Mouse (Mus musculus): ENCODE measurements around the gene Tcp10b. TPM values are rescaled to one million over a fixed set of nuclear protein-coding genes. Genes with fewer than 3 reads are reported as not detected.
"Not testable (repeated sequence)": the region's sequence is repeated elsewhere in the genome, so short reads cannot be mapped to it uniquely, and the experiment has no call there.

The Tcp10b gene
- polyA plus RNA-seq (2015; fragmentation: Nextera tagmentation; extraction: Ambion mirVana) = 0.10 TPM in 1 of 2 replicates, not detected in the other

DNA sequence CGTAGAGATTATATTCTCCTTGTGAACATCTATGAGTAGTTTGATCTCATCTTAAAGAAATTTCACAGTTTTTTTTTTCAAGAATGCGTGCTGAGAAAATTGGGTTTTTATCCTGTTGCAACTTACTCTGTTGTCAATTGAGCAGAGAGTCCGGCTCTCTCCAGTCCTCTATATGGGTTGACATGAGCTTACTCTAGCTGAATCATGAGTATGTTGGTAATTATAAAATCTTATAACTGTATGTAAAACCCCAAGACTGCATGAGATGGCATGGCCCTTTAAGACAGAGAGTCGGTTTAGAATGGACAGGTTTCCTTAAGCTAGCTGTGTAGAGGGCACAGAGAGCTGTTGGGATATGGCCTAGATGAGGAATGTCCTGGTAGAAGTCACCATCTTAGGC lies at the start of gene Tcp10b:
Tcp10b (plus strand) TSS at position 301 of the 400 bp plus-strand sequence.
- H3K9ac ChIP-seq; H3K9me3 ChIP-seq; H3K4me3 ChIP-seq; H3K36me3 ChIP-seq; H3K4me2 ChIP-seq; H3K4me1 ChIP-seq; ATAC-seq (ENCODE audit: insufficient number of reproducible peaks, low FRiP score, low TSS enrichment, low read depth); H3K27me3 ChIP-seq; H3K27ac ChIP-seq: not testable (repeated sequence)
- 87% methylated on average over 4 of the region's 4 CpGs for WGBS

DNA sequence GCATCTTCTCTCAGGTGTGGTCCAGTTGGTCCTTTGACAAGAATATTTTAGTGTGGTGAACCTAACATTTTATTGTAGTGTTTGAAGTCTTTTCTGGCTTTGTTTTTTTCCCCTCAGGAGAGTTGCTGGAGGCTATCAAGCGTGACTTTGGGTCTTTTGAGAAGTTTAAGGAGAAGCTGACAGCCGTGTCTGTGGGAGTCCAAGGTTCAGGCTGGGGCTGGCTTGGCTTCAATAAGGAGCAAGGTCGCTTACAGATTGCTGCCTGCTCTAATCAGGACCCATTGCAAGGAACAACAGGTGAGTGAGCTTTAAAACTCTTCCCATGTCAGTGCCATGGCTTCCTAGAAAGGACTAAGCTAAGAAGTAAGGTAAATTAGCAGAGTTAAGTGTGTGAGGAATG lies 47.6 kb upstream of the Tcp10b start:
- H3K36me3 ChIP-seq = peaks cover 45% of the 10 kb centered on the region
- H3K9ac ChIP-seq = no peak overlapping the region
- no peaks in the 10 kb centered on the region for H3K9me3 ChIP-seq
- no peak for ATAC-seq (ENCODE audit: insufficient number of reproducible peaks, low FRiP score, low TSS enrichment, low read depth)
- WGBS = 79% methylated on average over 3 of the region's 3 CpGs
- peaks cover 6% of the 10 kb centered on the region for H3K4me1 ChIP-seq
- H3K4me3 ChIP-seq = no peak overlapping the region
- no peaks in the 10 kb centered on the region for H3K27me3 ChIP-seq
- no peak overlapping the region for H3K27ac ChIP-seq
- no peak overlapping the region for H3K4me2 ChIP-seq

DNA sequence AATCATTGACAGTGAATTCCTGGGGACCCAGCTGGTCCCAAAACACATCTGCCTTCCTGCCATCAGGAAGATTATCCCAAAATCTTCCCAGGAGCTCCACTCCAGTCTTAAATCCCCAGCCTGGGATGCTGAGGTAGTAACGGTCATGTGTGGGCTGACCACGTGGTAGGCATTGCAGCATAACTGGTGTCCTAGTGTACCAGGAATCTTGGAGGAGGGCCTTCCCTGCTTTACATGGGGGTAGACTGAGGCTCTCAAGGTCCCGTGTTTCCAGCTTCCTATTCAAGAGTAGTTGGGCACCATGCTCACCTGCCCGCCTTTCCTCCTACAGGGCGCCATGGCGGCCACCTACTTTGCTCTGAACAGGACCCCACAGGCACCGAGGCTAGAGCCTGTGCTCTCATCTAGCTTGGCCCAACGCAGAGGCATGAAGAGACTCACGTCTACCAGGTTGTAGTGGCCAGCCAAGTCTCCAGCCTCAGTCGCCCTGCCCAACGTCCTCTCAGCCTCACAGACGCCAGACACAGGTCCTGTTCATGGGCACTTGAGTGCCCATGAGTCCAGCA lies 24.2 kb upstream of the Tcp10b start:
- WGBS = 83% methylated on average over 4 of the region's 12 CpGs

GRCm38 (mm10) chr17:13043846-13044673 lies 16.8 kb upstream of the Tcp10b start:
- H3K4me3 ChIP-seq; H3K9ac ChIP-seq; ATAC-seq (ENCODE audit: insufficient number of reproducible peaks, low FRiP score, low TSS enrichment, low read depth); H3K9me3 ChIP-seq; H3K27me3 ChIP-seq; H3K36me3 ChIP-seq; H3K27ac ChIP-seq; H3K4me1 ChIP-seq; H3K4me2 ChIP-seq: not testable (repeated sequence)
- WGBS = 19% methylated on average over 4 of the region's 4 CpGs

More for the DNA sequence above, 24.2 kb upstream of the Tcp10b start:
- not testable (repeated sequence) for H3K9ac ChIP-seq, H3K9me3 ChIP-seq, H3K4me3 ChIP-seq, H3K4me2 ChIP-seq, H3K27ac ChIP-seq, H3K27me3 ChIP-seq, H3K4me1 ChIP-seq, H3K36me3 ChIP-seq
- ATAC-seq (ENCODE audit: insufficient number of reproducible peaks, low FRiP score, low TSS enrichment, low read depth) = peak; percentile 63

GRCm38 (mm10) chr17:13052124-13052813 lies 8.6 kb upstream of the Tcp10b start, which contains the start of gene Gpr31b:
TSS of gene Gpr31b (minus strand) at chr17:13052296.
- 79% methylated on average over 2 of the region's 8 CpGs for WGBS
- not testable (repeated sequence) for H3K27me3 ChIP-seq, H3K9ac ChIP-seq, H3K9me3 ChIP-seq, H3K4me2 ChIP-seq, H3K27ac ChIP-seq, H3K4me3 ChIP-seq, H3K4me1 ChIP-seq, H3K36me3 ChIP-seq
- ATAC-seq (ENCODE audit: insufficient number of reproducible peaks, low FRiP score, low TSS enrichment, low read depth) = 0 out of 2 replicates have a peak, but pooled peaks have one; percentile 36

DNA sequence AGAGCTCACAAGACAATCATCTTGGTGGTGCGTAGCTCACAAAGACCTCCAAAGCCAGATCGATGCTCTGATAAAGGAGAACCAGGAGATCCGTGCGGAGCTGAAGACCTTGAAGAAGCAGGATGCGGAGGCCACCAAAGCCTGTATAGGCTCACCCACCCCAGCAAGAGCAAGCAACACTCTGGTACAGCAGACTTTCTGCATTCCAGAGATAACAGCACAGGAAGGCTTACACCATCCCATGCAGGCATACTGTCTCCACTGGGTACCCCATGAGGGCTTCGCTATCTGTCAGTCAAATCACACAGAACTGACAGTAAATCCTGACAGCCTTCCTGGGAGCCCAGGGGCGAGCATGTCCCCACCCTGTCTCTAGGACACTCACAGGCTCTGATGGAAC lies 2.0 kb downstream of the Tcp10b start:
- not testable (repeated sequence) for ATAC-seq (ENCODE audit: insufficient number of reproducible peaks, low FRiP score, low TSS enrichment, low read depth); H3K4me2 ChIP-seq
- WGBS = 75% methylated on average over 7 of the region's 7 CpGs

DNA sequence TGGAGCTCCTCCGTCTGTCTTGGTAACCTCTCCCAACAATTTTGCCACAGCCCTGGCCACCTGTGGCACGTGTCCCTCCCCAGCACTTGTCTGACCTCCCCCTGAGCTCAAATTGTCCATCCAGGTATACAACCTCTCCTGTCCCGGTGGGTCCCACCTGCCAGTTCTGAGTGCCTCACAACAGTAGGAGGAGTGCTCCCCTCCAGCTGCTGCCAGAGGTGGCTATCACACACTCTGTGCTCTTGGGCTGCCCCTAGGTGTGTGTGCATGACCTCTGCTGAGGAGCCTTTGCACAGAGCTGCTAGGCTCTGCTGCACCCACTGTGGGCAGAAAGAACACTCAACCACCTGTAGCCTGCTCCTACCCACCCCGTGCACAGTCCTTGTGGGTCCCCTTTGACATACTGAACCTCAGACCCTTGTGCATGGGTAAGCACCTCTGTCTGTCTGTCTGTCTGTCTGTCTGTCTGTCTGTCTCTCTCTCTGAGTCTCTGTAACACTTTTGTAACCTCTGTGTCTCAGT lies 7.0 kb downstream of the Tcp10b start:
- WGBS = 89% methylated on average over 1 of the region's 4 CpGs
- ATAC-seq (ENCODE audit: insufficient number of reproducible peaks, low FRiP score, low TSS enrichment, low read depth); H3K9me3 ChIP-seq: not testable (repeated sequence)

More for the DNA sequence above, 2.0 kb downstream of the Tcp10b start:
- not testable (repeated sequence) for H3K27ac ChIP-seq, H3K27me3 ChIP-seq, H3K9ac ChIP-seq, H3K4me3 ChIP-seq, H3K4me1 ChIP-seq, H3K9me3 ChIP-seq, H3K36me3 ChIP-seq

DNA sequence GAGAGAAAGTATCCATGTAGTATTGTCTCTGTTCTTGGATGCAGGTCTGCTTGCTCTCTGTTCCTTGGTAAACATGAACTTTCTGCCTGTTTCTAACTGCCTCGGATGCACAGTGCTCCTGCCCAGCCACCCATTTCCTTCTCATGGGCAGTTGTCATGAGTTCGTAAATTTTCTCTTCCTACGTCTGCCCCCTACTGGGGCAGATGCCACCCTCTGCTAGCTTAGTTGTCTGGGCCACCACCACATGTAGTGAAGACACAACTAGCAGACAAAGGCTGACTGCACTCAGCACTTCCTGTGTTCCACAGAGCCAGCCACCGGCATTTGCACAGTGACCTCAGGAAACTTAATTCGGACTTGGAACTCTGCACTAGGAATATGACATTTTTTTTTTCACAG lies 8.3 kb downstream of the Tcp10b start:
- not testable (repeated sequence) for H3K36me3 ChIP-seq; H3K27ac ChIP-seq; H3K9ac ChIP-seq; H3K9me3 ChIP-seq; H3K4me1 ChIP-seq; H3K27me3 ChIP-seq; H3K4me3 ChIP-seq; ATAC-seq (ENCODE audit: insufficient number of reproducible peaks, low FRiP score, low TSS enrichment, low read depth); H3K4me2 ChIP-seq
- WGBS = 68% methylated on average over 4 of the region's 5 CpGs

More for the DNA sequence above, 7.0 kb downstream of the Tcp10b start:
- H3K36me3 ChIP-seq, H3K27me3 ChIP-seq, H3K4me1 ChIP-seq, H3K4me2 ChIP-seq, H3K4me3 ChIP-seq, H3K27ac ChIP-seq, H3K9ac ChIP-seq: not testable (repeated sequence)

- H3K4me1 ChIP-seq, H3K4me3 ChIP-seq, H3K4me2 ChIP-seq, H3K36me3 ChIP-seq, H3K27ac ChIP-seq, H3K9me3 ChIP-seq, H3K9ac ChIP-seq, H3K27me3 ChIP-seq: not testable (repeated sequence)
- no CpG with 5 or more reads among the region's 1 CpGs for whole genome bisulfite sequencing
- peak; percentile 55; the same call in 1 of the 2 replicates for ATAC-seq (ENCODE audit: insufficient number of reproducible peaks, low FRiP score, low TSS enrichment, low read depth)
Measured at GRCm38 (mm10) chr17:13091510-13091909, 30.6 kb downstream of the Tcp10b start.

GRCm38 (mm10) chr17:13092100-13092764 lies 31.3 kb downstream of the Tcp10b start:
- not testable (repeated sequence) for H3K27me3 ChIP-seq; H3K4me3 ChIP-seq; H3K36me3 ChIP-seq; H3K4me1 ChIP-seq; ATAC-seq (ENCODE audit: insufficient number of reproducible peaks, low FRiP score, low TSS enrichment, low read depth); H3K9ac ChIP-seq; H3K4me2 ChIP-seq; H3K27ac ChIP-seq; H3K9me3 ChIP-seq
- WGBS = 60% methylated on average over 8 of the region's 8 CpGs

DNA sequence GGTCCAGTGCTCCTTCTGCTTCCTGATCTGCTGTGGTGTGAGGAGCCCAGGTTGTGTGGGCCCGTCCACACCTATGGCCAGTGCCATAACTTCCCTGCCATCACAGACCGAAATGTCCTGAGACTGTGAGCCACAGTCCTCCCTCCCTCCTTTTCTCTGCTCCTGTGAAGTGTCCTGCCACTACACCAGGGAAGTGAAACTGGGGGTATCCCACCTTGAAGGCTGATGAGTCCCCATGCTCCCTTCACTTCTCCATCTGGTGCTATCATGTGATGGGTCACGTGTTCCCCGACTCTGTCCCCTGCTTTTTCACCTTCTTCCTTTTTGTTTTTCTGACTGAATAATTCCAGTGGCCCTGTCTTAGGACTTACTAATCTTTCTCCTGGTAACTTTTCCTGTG lies 32.1 kb downstream of the Tcp10b start:
- not testable (repeated sequence) for H3K4me1 ChIP-seq; H3K4me2 ChIP-seq; H3K4me3 ChIP-seq; ATAC-seq (ENCODE audit: insufficient number of reproducible peaks, low FRiP score, low TSS enrichment, low read depth); H3K9me3 ChIP-seq; H3K9ac ChIP-seq; H3K27me3 ChIP-seq; H3K27ac ChIP-seq; H3K36me3 ChIP-seq
- 86% methylated on average over 3 of the region's 4 CpGs for WGBS
